Mouse (Mus musculus): ENCODE data around the gene Sec14l1. TPM values are rescaled to one million over a fixed set of nuclear protein-coding genes. Genes with fewer than 3 reads are reported as not detected.

Sec14l1 gene
- polyA plus RNA-seq (2017; shearing (Covaris generic)): 57.8 TPM

DNA sequence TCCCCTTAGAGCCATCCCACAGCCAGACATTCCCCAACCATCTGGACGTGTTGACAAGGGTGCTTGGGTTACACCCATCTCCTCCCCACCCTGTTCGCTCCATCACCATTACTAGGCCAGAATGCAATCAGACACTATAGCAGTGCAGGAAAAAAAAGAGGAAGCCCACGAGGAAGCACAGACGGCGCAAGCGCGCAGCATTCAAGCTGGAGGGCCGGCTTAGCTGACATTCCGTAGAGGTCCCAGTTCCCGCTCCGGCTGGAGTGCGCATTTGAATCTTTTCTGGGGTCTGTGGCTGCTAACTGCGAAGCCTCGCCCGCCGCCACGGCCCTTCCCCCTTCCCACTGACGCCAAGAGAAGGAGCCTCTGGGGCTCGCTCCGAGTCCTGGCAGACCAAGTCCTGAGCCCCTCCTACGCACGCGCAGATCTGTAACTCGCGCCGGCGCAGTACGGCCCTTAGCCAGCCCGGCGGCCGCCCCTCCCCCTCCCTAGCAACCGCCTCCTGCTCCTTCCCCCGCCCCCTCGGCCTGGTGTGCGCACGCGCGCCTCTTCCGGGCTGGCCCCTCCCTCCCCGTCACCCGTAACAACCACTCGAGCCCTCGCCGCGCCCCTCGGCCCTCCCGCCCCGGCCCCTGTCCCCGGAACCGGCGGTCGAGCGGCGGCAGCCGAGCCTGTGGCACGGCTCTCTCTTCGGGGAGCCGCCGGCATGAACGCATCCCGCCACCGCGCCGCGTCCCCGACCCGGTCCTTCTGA, at the start of gene Sec14l1:
Sec14l1 (plus strand) TSS at position 577 of the 754 bp plus-strand sequence.

DNA sequence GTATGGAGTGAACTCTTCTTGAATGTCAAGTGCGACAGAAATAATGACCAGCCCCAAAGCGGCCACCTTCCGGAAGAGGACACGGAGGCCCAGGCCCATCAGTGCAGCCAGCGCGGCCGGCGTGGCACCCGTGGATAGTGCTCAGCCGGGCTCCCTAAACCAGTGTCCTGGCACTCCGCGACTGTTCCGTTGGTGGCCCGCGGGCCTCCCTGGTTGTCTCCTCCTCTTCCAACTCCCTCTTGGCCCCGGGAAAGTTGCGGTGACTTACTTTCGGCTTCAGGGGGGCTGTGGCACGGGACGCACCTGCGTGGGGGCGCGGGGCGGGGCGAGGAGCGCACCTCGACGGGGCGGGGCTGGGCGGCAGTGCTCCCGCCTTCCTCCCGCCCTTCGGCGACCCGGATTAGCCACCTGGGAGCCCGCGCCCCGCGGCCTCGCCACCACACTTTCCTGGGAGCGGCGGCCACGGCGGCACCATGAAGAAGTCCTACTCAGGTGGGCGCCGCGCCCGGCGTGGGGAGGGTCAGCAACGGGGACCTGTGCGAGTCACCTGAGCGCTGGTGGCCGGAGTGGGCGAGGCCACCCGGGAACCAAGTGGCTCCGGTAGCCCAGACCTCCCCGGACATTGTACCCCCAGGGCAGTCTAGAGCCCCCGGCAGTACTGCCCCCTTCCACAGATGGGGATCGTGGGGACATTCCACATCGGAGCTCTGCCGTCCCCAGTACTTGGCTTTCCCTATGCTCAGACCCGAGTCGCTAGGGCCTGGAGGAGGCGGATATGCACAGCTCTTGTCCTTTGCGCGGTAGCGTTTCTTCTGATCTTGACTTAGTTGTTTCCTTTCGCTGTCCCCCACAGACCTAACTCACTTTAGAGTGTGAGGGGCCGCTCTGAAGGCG, 84.6 kb downstream of the Sec14l1 start, which contains the start of gene Sept9:
Sept9 (plus strand) TSS at position 380 of the 894 bp plus-strand sequence.

Other genes starting within 250 kb of the Sec14l1 start
- gene Mgat5b, start 196.3 kb upstream of the Sec14l1 start, polyA plus RNA-seq (2017; shearing (Covaris generic)): not detected
- gene Sept9, start 84.5 kb downstream of the Sec14l1 start, polyA plus RNA-seq (2017; shearing (Covaris generic)): 348 TPM

All from inflammation-experienced regulatory T-cells, adult 16 weeks (primary cell).